Mouse (Mus musculus): ENCODE data around the gene Npdc1.
A peak's percentile ranks its signal among the peaks of the same experiment; 100 is the strongest.

The Npdc1 gene

GRCm38 (mm10) chr2:25430395-25431233, 31.5 kb downstream of the Npdc1 start:
- peak; percentile 88 for DNase-seq (ENCODE audit: low read depth, low spot score)

GRCm38 (mm10) chr2:25431308-25431855, 32.2 kb downstream of the Npdc1 start:
- DNase-seq (ENCODE audit: low read depth, low spot score) = peak; percentile 71

- DNase-seq (ENCODE audit: low read depth, low spot score) = no peak
Observed at GRCm38 (mm10) chr2:25432326-25433098, 33.4 kb downstream of the Npdc1 start.

DNA sequence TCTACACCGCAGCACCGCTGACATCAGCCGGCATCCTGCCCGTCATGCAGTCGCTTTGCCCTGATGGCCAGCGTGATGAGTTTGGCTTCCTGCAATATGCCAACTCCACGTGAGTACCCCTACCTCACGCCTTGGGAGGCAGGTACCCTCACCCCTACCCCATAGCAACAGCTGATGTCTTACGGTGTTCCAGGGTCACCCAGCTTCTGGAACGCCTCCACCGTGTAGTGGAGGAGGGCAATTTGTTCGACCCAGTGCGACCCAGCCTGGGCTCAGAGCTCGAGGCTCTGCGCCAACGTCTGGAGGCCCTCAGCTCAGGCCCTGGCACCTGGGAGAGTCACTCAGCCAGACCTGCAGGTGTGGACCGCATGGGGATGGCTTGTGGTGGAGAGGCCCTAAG, 34.0 kb downstream of the Npdc1 start:
- no peak for DNase-seq (ENCODE audit: low read depth, low spot score)

- DNase-seq (ENCODE audit: low read depth, low spot score) = peak; percentile 98
Observed at GRCm38 (mm10) chr2:25434292-25434691, 35.1 kb downstream of the Npdc1 start.

DNA sequence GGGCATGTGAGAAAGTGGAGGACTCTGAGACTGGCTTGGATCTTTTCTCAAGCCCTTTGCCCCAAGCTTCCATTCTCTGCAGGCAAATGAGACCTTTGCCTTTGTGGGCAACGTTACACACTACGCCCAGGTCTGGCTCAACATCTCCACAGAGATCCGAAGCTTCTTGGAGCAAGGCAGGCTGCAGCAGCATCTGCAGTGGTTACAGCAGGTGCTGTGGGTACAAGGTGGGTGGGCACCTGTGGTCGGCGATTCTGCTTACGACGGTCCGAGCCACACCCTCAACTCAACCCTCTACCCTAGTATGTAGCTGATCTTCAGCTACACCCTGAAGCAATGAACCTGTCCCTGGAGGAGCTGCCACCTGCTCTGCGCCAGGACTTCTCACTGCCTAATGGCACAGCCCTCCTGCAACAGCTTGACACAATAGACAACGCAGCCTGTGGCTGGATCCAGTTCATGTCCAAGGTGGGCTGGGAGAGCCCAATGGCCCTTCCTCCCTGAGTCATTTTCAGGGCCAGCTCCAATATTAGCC, 37.2 kb downstream of the Npdc1 start:
- DNase-seq (ENCODE audit: low read depth, low spot score) = no peak

DNA sequence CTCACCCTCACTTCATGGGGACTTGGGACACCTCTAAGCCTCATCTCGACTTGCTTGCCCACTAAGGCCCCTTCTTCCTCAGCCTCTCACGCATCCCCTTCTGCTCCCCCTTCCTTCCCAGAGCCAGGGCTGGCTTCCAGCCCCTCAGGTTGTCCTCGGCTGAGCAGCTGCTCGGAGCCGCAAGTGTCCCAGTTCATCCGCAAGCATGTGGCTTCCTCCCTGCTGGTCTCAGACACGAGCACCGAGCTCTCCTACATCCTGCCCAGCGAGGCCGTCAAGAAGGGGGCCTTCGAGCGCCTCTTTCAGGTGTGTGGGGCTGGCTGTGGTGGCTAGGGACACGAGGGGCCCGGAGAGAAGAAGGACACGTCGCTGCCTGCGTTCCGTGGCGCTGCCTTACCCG, 41.9 kb downstream of the Npdc1 start:
- DNase-seq (ENCODE audit: low read depth, low spot score) = no peak

GRCm38 (mm10) chr2:25442682-25443081, 43.5 kb downstream of the Npdc1 start:
- no peak for DNase-seq (ENCODE audit: low read depth, low spot score)

GRCm38 (mm10) chr2:25450853-25451647, 51.9 kb downstream of the Npdc1 start:
- no peak for DNase-seq (ENCODE audit: low read depth, low spot score)

- DNase-seq (ENCODE audit: low read depth, low spot score) = no peak
Observed at GRCm38 (mm10) chr2:25452951-25453350, 53.8 kb downstream of the Npdc1 start.

GRCm38 (mm10) chr2:25456205-25456953, 57.2 kb downstream of the Npdc1 start, which contains the start of gene Clic3:
Gene Clic3, plus strand, starts transcription at chr2:25456838.
- DNase-seq (ENCODE audit: low read depth, low spot score) = no peak

GRCm38 (mm10) chr2:25457022-25457896, 58.1 kb downstream of the Npdc1 start:
- DNase-seq (ENCODE audit: low read depth, low spot score) = peak; percentile 63

DNA sequence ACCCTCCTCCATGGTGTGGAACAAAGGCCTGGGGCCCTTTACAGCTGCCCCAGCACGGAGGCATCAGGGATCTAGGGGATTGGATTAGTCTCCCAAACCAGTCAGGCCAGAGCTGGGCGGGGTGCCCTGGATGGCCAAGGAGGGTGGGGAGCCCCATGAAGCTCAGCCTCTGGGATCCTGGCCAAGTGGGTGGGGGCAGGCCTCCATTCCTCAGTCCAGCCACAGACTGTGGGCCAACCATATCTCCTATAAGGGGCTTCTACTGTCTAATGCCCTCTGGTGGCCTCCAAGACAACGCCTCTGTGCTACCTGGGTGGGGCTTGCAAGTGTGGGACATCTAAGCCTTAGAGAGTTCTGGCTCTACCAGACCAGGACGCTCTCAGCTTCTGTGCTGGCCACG, 59.8 kb downstream of the Npdc1 start:
- DNase-seq (ENCODE audit: low read depth, low spot score) = peak; percentile 66
